Mouse (Mus musculus): ENCODE data around the gene Ankrd31.
"Not testable (repeated sequence)": the region's sequence is repeated elsewhere in the genome, so short reads cannot be mapped to it uniquely, and the experiment has no call there.

Gene Ankrd31

GRCm38 (mm10) chr13:96748109-96748845 lies at the start of gene Ankrd31:
Ankrd31 (plus strand) TSS chr13:96748272.
- no peak for DNase-seq (ENCODE audit: low spot score)

- no peak for DNase-seq (ENCODE audit: low spot score)
Measured at GRCm38 (mm10) chr13:96702567-96703278, 45.3 kb upstream of the Ankrd31 start.

- DNase-seq (ENCODE audit: low spot score): no peak
Measured at GRCm38 (mm10) chr13:96709269-96710233, 38.5 kb upstream of the Ankrd31 start.

- DNase-seq (ENCODE audit: low spot score): no peak
Measured at GRCm38 (mm10) chr13:96716311-96716710, 31.8 kb upstream of the Ankrd31 start.

GRCm38 (mm10) chr13:96717821-96718220 lies 30.3 kb upstream of the Ankrd31 start:
- DNase-seq (ENCODE audit: low spot score): no peak

GRCm38 (mm10) chr13:96720003-96720402 lies 28.1 kb upstream of the Ankrd31 start:
- DNase-seq (ENCODE audit: low spot score): no peak

- DNase-seq (ENCODE audit: low spot score): no peak
Measured at GRCm38 (mm10) chr13:96728289-96728688, 19.8 kb upstream of the Ankrd31 start.

GRCm38 (mm10) chr13:96729146-96729545 lies 18.9 kb upstream of the Ankrd31 start:
- DNase-seq (ENCODE audit: low spot score): no peak

- no peak for DNase-seq (ENCODE audit: low spot score)
Measured at GRCm38 (mm10) chr13:96730116-96730515, 18.0 kb upstream of the Ankrd31 start.

- no peak for DNase-seq (ENCODE audit: low spot score)
Measured at GRCm38 (mm10) chr13:96735175-96735574, 12.9 kb upstream of the Ankrd31 start.

- DNase-seq (ENCODE audit: low spot score): no peak
Measured at GRCm38 (mm10) chr13:96740159-96740558, 7.9 kb upstream of the Ankrd31 start.

GRCm38 (mm10) chr13:96742871-96743270 lies 5.2 kb upstream of the Ankrd31 start:
- no peak for DNase-seq (ENCODE audit: low spot score)

GRCm38 (mm10) chr13:96746055-96746454 lies 2.0 kb upstream of the Ankrd31 start:
- DNase-seq (ENCODE audit: low spot score): no peak

GRCm38 (mm10) chr13:96749859-96750258 lies 1.8 kb downstream of the Ankrd31 start:
- DNase-seq (ENCODE audit: low spot score): no peak

- no peak for DNase-seq (ENCODE audit: low spot score)
Measured at GRCm38 (mm10) chr13:96760848-96761247, 12.8 kb downstream of the Ankrd31 start.

GRCm38 (mm10) chr13:96786071-96786470 lies 38.0 kb downstream of the Ankrd31 start:
- DNase-seq (ENCODE audit: low spot score): not testable (repeated sequence)

GRCm38 (mm10) chr13:96793451-96793850 lies 45.4 kb downstream of the Ankrd31 start:
- no peak for DNase-seq (ENCODE audit: low spot score)

- no peak for DNase-seq (ENCODE audit: low spot score)
Measured at GRCm38 (mm10) chr13:96795301-96795700, 47.2 kb downstream of the Ankrd31 start.

GRCm38 (mm10) chr13:96797500-96797899 lies 49.4 kb downstream of the Ankrd31 start:
- no peak for DNase-seq (ENCODE audit: low spot score)

GRCm38 (mm10) chr13:96849752-96850151 lies 101.7 kb downstream of the Ankrd31 start:
- no peak for DNase-seq (ENCODE audit: low spot score)

GRCm38 (mm10) chr13:96852133-96852532 lies 104.1 kb downstream of the Ankrd31 start:
- no peak for DNase-seq (ENCODE audit: low spot score)

GRCm38 (mm10) chr13:96853256-96853655 lies 105.2 kb downstream of the Ankrd31 start:
- no peak for DNase-seq (ENCODE audit: low spot score)
